Mouse (Mus musculus) limb, embryonic 14.5 days (tissue): ENCODE measurements around the gene Mecom. TPM values are rescaled to one million over a fixed set of nuclear protein-coding genes. Genes with fewer than 3 reads are reported as not detected.

Experiments
- ATAC-seq: fragments of 200-750 bp; cut with Nextera tagmentation; 2 replicates; pipeline ENCODE4 v1.8.0; 2017; ENCODE audit warnings: low read depth, moderate number of reproducible peaks, moderate TSS enrichment; ENCODE audit not compliant: low FRiP score
- DNase-seq: peaks from one replicate; pipeline ENCODE4 v3.0.0-alpha.2; 2015; ENCODE audit warnings: low spot score
- H3K27ac ChIP-seq: fragments of 300-500 bp; sonication (generic); replicated peaks from 2 replicates; pipeline ENCODE4 v1.5.1; 2014; ENCODE audit warnings: low read depth, mild to moderate bottlenecking, low read length, moderate library complexity, mixed read lengths
- H3K27me3 ChIP-seq: fragments of 300-500 bp; sonication (generic); 2 replicates; pipeline ENCODE4 v1.6.1; 2014; ENCODE audit warnings: low read length, mixed read lengths; ENCODE audit not compliant: control insufficient read depth, insufficient read depth
- H3K36me3 ChIP-seq: fragments of 300-500 bp; sonication (generic); 2 replicates; pipeline ENCODE4 v1.6.1; 2014; ENCODE audit warnings: mild to moderate bottlenecking, low read length, moderate library complexity, mixed read lengths; ENCODE audit not compliant: control insufficient read depth, insufficient read depth
- H3K4me1 ChIP-seq: fragments of 300-500 bp; sonication (generic); 2 replicates; pipeline ENCODE4 v1.6.1; 2014; ENCODE audit warnings: antibody characterized with exemption, low read length, mixed read lengths; ENCODE audit not compliant: control insufficient read depth, insufficient read depth
- H3K4me2 ChIP-seq: fragments of 300-500 bp; sonication (generic); replicated peaks from 2 replicates; pipeline ENCODE4 v1.6.1; 2014; ENCODE audit warnings: low read depth, mild to moderate bottlenecking, low read length, moderate library complexity; ENCODE audit not compliant: severe bottlenecking
- H3K4me3 ChIP-seq: fragments of 300-500 bp; sonication (generic); replicated peaks from 2 replicates; pipeline ENCODE4 v1.5.1; 2014; ENCODE audit warnings: low read length
- H3K9ac ChIP-seq: fragments of 300-500 bp; sonication (generic); 2 replicates; pipeline ENCODE4 v1.6.1; 2014; ENCODE audit warnings: mild to moderate bottlenecking, low read depth, low read length, moderate library complexity; ENCODE audit not compliant: severe bottlenecking
- H3K9me3 ChIP-seq: fragments of 300-500 bp; sonication (generic); 2 replicates; pipeline ENCODE4 v1.6.1; 2016; ENCODE audit warnings: low read length; ENCODE audit not compliant: control insufficient read depth
- POLR2A ChIP-seq: fragments of 200-500 bp; IDR thresholded peaks from 2 replicates; pipeline ENCODE4 v1.8.0; 2012; ENCODE audit warnings: inconsistent platforms, mild to moderate bottlenecking, moderate library complexity, borderline replicate concordance; ENCODE audit not compliant: insufficient read depth, insufficient read length; ENCODE audit errors: extremely low read depth
- WGBS: fragments of 180-500 bp; shearing (Covaris S2); extraction: QIAGEN DNeasy Blood & Tissue Kit; methylation state at CpG from one replicate; pipeline ENCODE4 v1.1.7; 2014; 5-methylcytosine and 5-hydroxymethylcytosine counted together
- polyA plus RNA-seq, 2 experiments: library from polyadenylated mRNA; depleted of rRNA in 1 of 2; stranded (reverse) in 1 of 2; unstranded in 1 of 2; fragments of >200 nt; fragmentation: Nextera tagmentation in 1 of 2; extraction: Ambion mirVana in 1 of 2; gene quantifications; 2 replicates each; pipeline versions ENCODE4 v1.2.1 to v1.2.3; 2012 to 2014

The Mecom gene
- polyA plus RNA-seq, 2 experiments: 35.8 to 42.2 TPM

- H3K27ac ChIP-seq: no peak overlapping the region
- ATAC-seq (no peak), DNase-seq (no peak)
- no peaks in the 10 kb centered on the region for H3K4me1 ChIP-seq
- no peak for TF ChIP-seq POLR2A
- no peak overlapping the region for H3K4me2 ChIP-seq
- H3K9me3 ChIP-seq: no peaks in the 10 kb centered on the region
- H3K4me3 ChIP-seq: no peak overlapping the region
- H3K36me3 ChIP-seq: no peaks in the 10 kb centered on the region
- no peak overlapping the region for H3K9ac ChIP-seq
- no peaks in the 10 kb centered on the region for H3K27me3 ChIP-seq
- WGBS: 63% methylated on average over 5 of the region's 5 CpGs
These were observed 497.0 kb downstream of the Mecom start for GRCm38 (mm10) chr3:30050795-30051194.

GRCm38 (mm10) chr3:30048792-30049191, 499.0 kb downstream of the Mecom start:
- no peak for ATAC-seq
- TF ChIP-seq POLR2A: no peak
- Histone ChIP-seq H3K4me3 (no peak overlapping the region), H3K36me3 (no peaks in the 10 kb centered on the region), H3K27me3 (no peaks in the 10 kb centered on the region), H3K9me3 (no peaks in the 10 kb centered on the region), H3K9ac (no peak overlapping the region), H3K27ac (no peak overlapping the region), H3K4me1 (no peaks in the 10 kb centered on the region), H3K4me2 (no peak overlapping the region)
- DNase-seq: no peak
- 70% methylated on average over 5 of the region's 5 CpGs for WGBS

- H3K9ac ChIP-seq: no peak overlapping the region
- no peaks in the 10 kb centered on the region for H3K4me1 ChIP-seq
- WGBS: 79% methylated on average over 4 of the region's 4 CpGs
- no peaks in the 10 kb centered on the region for H3K36me3 ChIP-seq
- no peak for ATAC-seq
- H3K4me2 ChIP-seq: no peak overlapping the region
- H3K9me3 ChIP-seq: no peaks in the 10 kb centered on the region
- H3K27ac ChIP-seq: no peak overlapping the region
- no peak overlapping the region for H3K4me3 ChIP-seq
- DNase-seq: no peak
- H3K27me3 ChIP-seq: no peaks in the 10 kb centered on the region
- no peak for TF ChIP-seq POLR2A
These were observed 499.7 kb downstream of the Mecom start for GRCm38 (mm10) chr3:30048157-30048556.

- H3K36me3 ChIP-seq: no peaks in the 10 kb centered on the region
- no peak for TF ChIP-seq POLR2A
- no peak overlapping the region for H3K27ac ChIP-seq
- no peaks in the 10 kb centered on the region for H3K27me3 ChIP-seq
- no peaks in the 10 kb centered on the region for H3K9me3 ChIP-seq
- 93% methylated on average over 3 of the region's 3 CpGs for WGBS
- ATAC-seq: no peak
- no peak overlapping the region for H3K9ac ChIP-seq
- DNase-seq: no peak
- H3K4me1 ChIP-seq: no peaks in the 10 kb centered on the region
- no peak overlapping the region for H3K4me2 ChIP-seq
- H3K4me3 ChIP-seq: no peak overlapping the region
These were observed 504.3 kb downstream of the Mecom start for GRCm38 (mm10) chr3:30043525-30043924.

GRCm38 (mm10) chr3:30038545-30038944, 509.3 kb downstream of the Mecom start:
- WGBS: 57% methylated on average over 3 of the region's 3 CpGs
- no peak for TF ChIP-seq POLR2A

GRCm38 (mm10) chr3:30019961-30020360, 527.8 kb downstream of the Mecom start:
- no peaks in the 10 kb centered on the region for H3K27me3 ChIP-seq
- DNase-seq (no peak), ATAC-seq (no peak)
- H3K36me3 ChIP-seq: no peaks in the 10 kb centered on the region
- no peak overlapping the region for H3K27ac ChIP-seq
- H3K4me1 ChIP-seq: peaks cover 21% of the 10 kb centered on the region
- H3K9ac ChIP-seq: no peak overlapping the region
- H3K4me2 ChIP-seq: no peak overlapping the region
- H3K4me3 ChIP-seq: no peak overlapping the region
- 82% methylated on average over 13 of the region's 13 CpGs for WGBS
- no peaks in the 10 kb centered on the region for H3K9me3 ChIP-seq
- no peak for TF ChIP-seq POLR2A

More at GRCm38 (mm10) chr3:30038545-30038944, 509.3 kb downstream of the Mecom start:
- no peak overlapping the region for H3K4me2 ChIP-seq
- H3K4me1 ChIP-seq: no peaks in the 10 kb centered on the region
- H3K9ac ChIP-seq: no peak overlapping the region
- no peaks in the 10 kb centered on the region for H3K9me3 ChIP-seq
- no peak overlapping the region for H3K27ac ChIP-seq
- ATAC-seq: no peak
- DNase-seq: no peak
- H3K27me3 ChIP-seq: no peaks in the 10 kb centered on the region
- no peak overlapping the region for H3K4me3 ChIP-seq
- no peaks in the 10 kb centered on the region for H3K36me3 ChIP-seq
